Mouse (Mus musculus) intestine, embryonic 15.5 days (tissue): ENCODE results near the gene Hsd17b14. TPM values are rescaled to one million over a fixed set of nuclear protein-coding genes. Genes with fewer than 3 reads are reported as not detected.
"Not testable (repeated sequence)": the region's sequence is repeated elsewhere in the genome, so short reads cannot be mapped to it uniquely, and the experiment has no call there.

Experiments
- ATAC-seq: fragments of 200-750 bp; cut with Nextera tagmentation; 2 replicates; pipeline ENCODE4 v1.8.0; 2017; ENCODE audit warnings: moderate TSS enrichment, moderate library complexity
- H3K27ac ChIP-seq: fragments of 300-500 bp; sonication (generic); 2 replicates; pipeline ENCODE4 v1.5.1; 2015; ENCODE audit warnings: mild to moderate bottlenecking, inconsistent platforms
- H3K27me3 ChIP-seq: fragments of 300-500 bp; sonication (generic); replicated peaks from 2 replicates; pipeline ENCODE4 v1.6.1; 2015; ENCODE audit warnings: inconsistent platforms
- H3K36me3 ChIP-seq: fragments of 300-500 bp; sonication (generic); 2 replicates; pipeline ENCODE4 v1.6.1; 2015; ENCODE audit warnings: inconsistent platforms
- H3K4me1 ChIP-seq: fragments of 300-500 bp; sonication (generic); replicated peaks from 2 replicates; pipeline ENCODE4 v1.6.1; 2015; ENCODE audit warnings: inconsistent platforms
- H3K4me2 ChIP-seq: fragments of 300-500 bp; sonication (generic); replicated peaks from 2 replicates; pipeline ENCODE4 v1.6.1; 2015; ENCODE audit warnings: mild to moderate bottlenecking, inconsistent platforms
- H3K4me3 ChIP-seq: fragments of 300-500 bp; sonication (generic); replicated peaks from 2 replicates; pipeline ENCODE4 v1.5.1; 2015; ENCODE audit warnings: inconsistent platforms
- H3K9ac ChIP-seq: fragments of 300-500 bp; sonication (generic); 2 replicates; pipeline ENCODE4 v1.6.1; 2015; ENCODE audit warnings: inconsistent platforms
- H3K9me3 ChIP-seq: fragments of 300-500 bp; sonication (generic); 2 replicates; pipeline ENCODE4 v1.6.1; 2016; ENCODE audit warnings: inconsistent platforms
- WGBS: fragments of 180-500 bp; shearing (Covaris S2); methylation state at CpG from one replicate; pipeline ENCODE4 v1.1.7; 2015; 5-methylcytosine and 5-hydroxymethylcytosine counted together
- polyA plus RNA-seq: library from polyadenylated mRNA; unstranded; fragments of >200 nt; fragmentation: Nextera tagmentation; extraction: Ambion mirVana; gene quantifications from 2 replicates; pipeline ENCODE4 v1.2.1, GENCODE M21; 2015

Hsd17b14 gene
- polyA plus RNA-seq, 1 experiment from 2014 or later, result 2.8 TPM

DNA sequence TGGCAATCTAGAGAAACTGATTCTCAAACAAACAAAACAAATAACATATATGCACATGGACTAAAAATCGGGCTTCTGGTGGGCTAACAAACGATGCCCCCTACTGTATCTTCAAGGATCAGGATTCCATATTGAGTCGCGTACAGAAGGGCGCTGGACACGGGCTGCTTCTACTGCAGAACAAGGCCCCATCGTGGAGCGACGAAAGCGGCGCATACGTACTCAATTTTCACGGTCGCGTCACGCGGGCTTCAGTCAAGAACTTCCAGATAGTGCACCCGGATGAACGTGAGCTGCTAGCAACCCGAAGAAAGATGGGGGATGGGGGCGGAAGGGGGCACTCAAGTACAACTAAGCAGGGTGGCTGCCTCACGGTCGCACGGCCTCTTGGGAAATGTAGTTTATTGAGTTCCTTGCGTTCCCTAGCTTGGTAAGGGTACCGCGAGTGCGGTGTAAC lies 32.9 kb upstream of the Hsd17b14 start:
- ATAC-seq, result peak; percentile 58
- Histone ChIP-seq H3K36me3 (no peaks in the 10 kb centered on the region), H3K9ac (peak overlapping the region; percentile 58), H3K27ac (peak overlapping the region; percentile 88), H3K4me3 (peak overlapping the region; percentile 54), H3K27me3 (no peaks in the 10 kb centered on the region), H3K9me3 (no peaks in the 10 kb centered on the region), H3K4me1 (peaks cover 28% of the 10 kb centered on the region), H3K4me2 (peak overlapping the region; percentile 62)
- WGBS, result under 1% methylated on average over 28 of the region's 28 CpGs

GRCm38 (mm10) chr7:45522194-45522752 lies 32.4 kb upstream of the Hsd17b14 start:
- Histone ChIP-seq H3K9ac (no peak overlapping the region), H3K4me1 (peaks cover 28% of the 10 kb centered on the region)
- no peak for ATAC-seq

GRCm38 (mm10) chr7:45522957-45523676 lies 31.6 kb upstream of the Hsd17b14 start:
- ATAC-seq, result no peak
- Histone ChIP-seq H3K9me3 (no peaks in the 10 kb centered on the region), H3K36me3 (no peaks in the 10 kb centered on the region), H3K4me1 (peaks cover 28% of the 10 kb centered on the region), H3K27me3 (no peaks in the 10 kb centered on the region), H3K27ac (no peak overlapping the region), H3K9ac (peak overlapping the region; percentile 32; the same call in 1 of the 2 replicates), H3K4me3 (no peak overlapping the region), H3K4me2 (peak overlapping the region; percentile 24)
- WGBS, result 56% methylated on average over 18 of the region's 18 CpGs

More at GRCm38 (mm10) chr7:45522194-45522752, 32.4 kb upstream of the Hsd17b14 start:
- Histone ChIP-seq H3K4me3 (peak overlapping the region; percentile 54), H3K27ac (no peak overlapping the region), H3K9me3 (no peaks in the 10 kb centered on the region), H3K36me3 (no peaks in the 10 kb centered on the region), H3K4me2 (peak overlapping the region; percentile 62), H3K27me3 (no peaks in the 10 kb centered on the region)
- WGBS, result 56% methylated on average over 16 of the region's 16 CpGs

- Histone ChIP-seq H3K27me3 (no peaks in the 10 kb centered on the region), H3K9me3 (no peaks in the 10 kb centered on the region), H3K9ac (peak overlapping the region; percentile 32; the same call in 1 of the 2 replicates), H3K4me1 (peaks cover 27% of the 10 kb centered on the region), H3K4me2 (peak overlapping the region; percentile 24), H3K36me3 (no peaks in the 10 kb centered on the region), H3K4me3 (no peak overlapping the region), H3K27ac (no peak overlapping the region; the same call in 1 of the 2 replicates)
- ATAC-seq, result no peak
- WGBS, result 73% methylated on average over 13 of the region's 13 CpGs
These were observed 31.0 kb upstream of the Hsd17b14 start for GRCm38 (mm10) chr7:45523678-45524170.

DNA sequence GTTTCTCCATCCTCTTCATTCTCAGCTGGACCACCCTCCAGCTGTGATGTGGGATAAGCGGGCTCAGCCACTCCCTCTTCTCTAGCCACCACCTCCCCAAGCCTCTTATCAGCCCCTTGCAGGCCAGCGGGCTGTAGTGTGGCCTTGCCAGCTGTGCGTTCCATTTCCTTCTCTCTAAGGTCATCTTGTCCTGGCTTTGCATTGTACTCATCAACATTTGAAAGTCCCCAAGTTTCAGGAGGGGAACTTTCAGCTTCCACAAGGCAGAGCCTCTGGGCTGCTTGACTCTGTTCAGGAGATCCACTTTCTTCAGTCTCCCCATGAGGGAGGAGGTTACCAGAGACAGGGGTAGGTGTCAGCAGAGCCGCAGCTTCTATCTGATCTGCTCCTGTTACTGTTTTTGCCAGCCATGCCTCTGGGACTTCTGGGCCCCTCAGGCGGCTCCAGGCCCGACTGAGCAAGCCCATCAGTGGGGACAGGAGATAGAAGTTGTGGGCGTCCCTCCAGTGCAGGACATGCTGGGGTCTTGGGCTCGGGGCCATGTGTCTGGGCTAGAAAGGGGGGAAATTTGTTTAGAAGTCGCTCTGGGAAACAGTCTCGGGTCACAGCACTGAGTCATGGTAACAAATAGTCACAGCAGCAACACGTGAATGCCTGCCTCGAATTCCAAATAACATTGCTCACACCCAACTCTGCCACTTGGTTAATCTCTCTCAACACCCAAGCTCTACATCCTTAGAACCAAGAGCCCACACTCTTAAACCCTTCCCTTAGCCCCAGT lies 29.7 kb upstream of the Hsd17b14 start:
- no peaks in the 10 kb centered on the region for H3K9me3 ChIP-seq
- H3K36me3 ChIP-seq, result no peaks in the 10 kb centered on the region
- H3K27me3 ChIP-seq, result no peaks in the 10 kb centered on the region
- ATAC-seq, result no peak; the same call in 1 of the 2 replicates
- H3K4me2 ChIP-seq, result peak overlapping the region; percentile 83
- peak overlapping the region; percentile 91; the same call in 1 of the 2 replicates for H3K27ac ChIP-seq
- 20% methylated on average over 12 of the region's 12 CpGs for WGBS
- peak overlapping the region; percentile 72 for H3K4me3 ChIP-seq
- peak overlapping the region; percentile 84 for H3K9ac ChIP-seq
- peaks cover 26% of the 10 kb centered on the region for H3K4me1 ChIP-seq

- WGBS, result under 1% methylated on average over 54 of the region's 54 CpGs
- H3K27ac ChIP-seq, result peak within 1 kb of the TSS; percentile 91
These were observed 28.8 kb upstream of the Hsd17b14 start, which contains the start of the genes Ppp1r15a and Plekha4 for GRCm38 (mm10) chr7:45525809-45526473. Gene Ppp1r15a (minus strand): TSS chr7:45526268. Gene Plekha4 (plus strand): TSS chr7:45526330.

GRCm38 (mm10) chr7:45526474-45527120 lies 28.1 kb upstream of the Hsd17b14 start:
- WGBS, result 26% methylated on average over 7 of the region's 7 CpGs
- Histone ChIP-seq H3K36me3 (no peaks in the 10 kb centered on the region), H3K4me3 (peak overlapping the region; percentile 72), H3K9ac (peak overlapping the region; percentile 84; the same call in 1 of the 2 replicates), H3K27me3 (no peaks in the 10 kb centered on the region), H3K4me1 (peaks cover 25% of the 10 kb centered on the region), H3K27ac (peak overlapping the region; percentile 91), H3K4me2 (peak overlapping the region; percentile 83), H3K9me3 (no peaks in the 10 kb centered on the region)
- no peak for ATAC-seq

More at GRCm38 (mm10) chr7:45525809-45526473, 28.8 kb upstream of the Hsd17b14 start, which contains the start of the genes Ppp1r15a and Plekha4:
- Histone ChIP-seq H3K36me3 (no peaks in the 10 kb centered on the region), H3K9ac (peak within 1 kb of the TSS; percentile 84), H3K9me3 (no peaks in the 10 kb centered on the region), H3K4me3 (peak within 1 kb of the TSS; percentile 72), H3K4me1 (peaks cover 30% of the 10 kb centered on the region), H3K4me2 (peak within 1 kb of the TSS; percentile 83), H3K27me3 (no peaks in the 10 kb centered on the region)
- ATAC-seq, result peak; percentile 87

DNA sequence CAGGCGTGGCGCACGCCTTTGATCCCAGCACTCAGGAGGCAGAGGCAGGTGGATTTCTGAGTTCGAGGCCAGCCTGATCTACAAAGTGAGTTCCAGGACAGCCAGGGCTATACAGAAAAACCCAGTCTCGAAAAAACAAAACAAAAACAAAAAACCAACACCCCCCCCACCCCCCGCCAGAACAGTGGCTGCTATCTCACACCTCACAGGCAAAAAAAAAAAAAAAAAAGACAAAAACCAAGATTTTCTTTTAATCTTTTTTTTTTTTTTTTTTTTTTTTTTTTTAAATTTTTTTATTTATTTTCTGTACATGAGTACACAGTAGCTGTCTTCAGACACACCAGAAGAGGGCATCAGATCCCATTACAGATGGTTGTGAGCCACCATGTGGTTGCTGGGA lies 27.5 kb upstream of the Hsd17b14 start:
- not testable (repeated sequence) for H3K4me3 ChIP-seq, H3K4me2 ChIP-seq, H3K9ac ChIP-seq, H3K9me3 ChIP-seq, H3K36me3 ChIP-seq, H3K27me3 ChIP-seq, H3K27ac ChIP-seq, ATAC-seq
- WGBS, result 89% methylated on average over 6 of the region's 6 CpGs
- H3K4me1 ChIP-seq, result peaks cover 25% of the 10 kb centered on the region

- Histone ChIP-seq H3K4me2 (peak overlapping the region; percentile 19; the same call in 1 of the 2 replicates), H3K27me3 (no peaks in the 10 kb centered on the region), H3K9me3 (no peaks in the 10 kb centered on the region), H3K36me3 (no peaks in the 10 kb centered on the region), H3K9ac (no peak overlapping the region), H3K4me1 (peaks cover 14% of the 10 kb centered on the region), H3K4me3 (no peak overlapping the region), H3K27ac (0 out of 2 replicates have a peak overlapping the region, but pooled peaks have one; percentile 36)
- ATAC-seq, result no peak
- WGBS, result 24% methylated on average over 6 of the region's 6 CpGs
These were observed 25.2 kb upstream of the Hsd17b14 start for GRCm38 (mm10) chr7:45529461-45529860.

- Histone ChIP-seq H3K9me3 (no peaks in the 10 kb centered on the region), H3K27me3 (no peaks in the 10 kb centered on the region), H3K4me1 (peaks cover 4% of the 10 kb centered on the region; the same call in 1 of the 2 replicates), H3K4me2 (peak overlapping the region; percentile 24), H3K27ac (no peak overlapping the region), H3K4me3 (no peak overlapping the region), H3K36me3 (no peaks in the 10 kb centered on the region), H3K9ac (no peak overlapping the region)
- ATAC-seq, result no peak
- 40% methylated on average over 2 of the region's 2 CpGs for WGBS
These were observed 24.1 kb upstream of the Hsd17b14 start for GRCm38 (mm10) chr7:45530643-45531042.

DNA sequence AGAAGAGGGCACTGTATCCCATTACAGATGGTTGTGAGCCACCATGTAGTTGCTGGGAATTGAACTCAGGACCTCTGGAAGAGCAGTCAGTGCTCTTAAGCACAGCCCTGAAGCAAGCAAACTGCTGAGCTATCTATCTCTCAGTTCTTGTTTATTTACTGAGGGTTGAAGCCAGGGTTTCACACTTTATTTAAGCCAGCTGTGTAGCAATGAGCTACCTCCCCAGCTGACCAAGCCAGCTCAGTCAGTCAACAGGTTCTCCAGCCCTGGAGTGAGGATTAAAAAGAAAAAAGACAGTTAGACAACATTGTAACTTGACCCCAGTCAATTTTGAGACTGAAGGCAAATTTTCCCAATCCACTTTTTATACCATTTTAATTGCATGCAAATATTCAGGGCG lies 19.0 kb upstream of the Hsd17b14 start:
- Histone ChIP-seq H3K4me2 (no peak overlapping the region), H3K27me3 (no peaks in the 10 kb centered on the region), H3K36me3 (no peaks in the 10 kb centered on the region), H3K9me3 (no peaks in the 10 kb centered on the region), H3K4me3 (no peak overlapping the region), H3K27ac (no peak overlapping the region), H3K9ac (no peak overlapping the region), H3K4me1 (peaks cover 6% of the 10 kb centered on the region)
- ATAC-seq, result no peak
- 74% methylated on average over 1 of the region's 1 CpGs for whole genome bisulfite sequencing
